Mouse (Mus musculus) intestine, embryonic 14.5 days (tissue): ENCODE data around the gene Med15. TPM values are rescaled to one million over a fixed set of nuclear protein-coding genes. Genes with fewer than 3 reads are reported as not detected.

ENCODE experiments used
- ATAC-seq: fragments of 200-750 bp; cut with Nextera tagmentation; replicated peaks from 2 replicates; pipeline ENCODE4 v1.8.0; 2017; ENCODE audit warnings: low read depth, moderate number of reproducible peaks, moderate TSS enrichment, moderate library complexity; ENCODE audit not compliant: low FRiP score, low TSS enrichment
- DNase-seq: peaks from one replicate; pipeline ENCODE4 v3.0.0-alpha.2; 2018; ENCODE audit warnings: low spot score
- H3K27ac ChIP-seq: fragments of 300-500 bp; sonication (generic); 2 replicates; pipeline ENCODE4 v1.5.1; 2014; ENCODE audit warnings: low read depth, mild to moderate bottlenecking, control low read depth
- H3K27me3 ChIP-seq: fragments of 300-500 bp; sonication (generic); replicated peaks from 2 replicates; pipeline ENCODE4 v1.6.1; 2014; ENCODE audit warnings: low read length, control low read depth; ENCODE audit not compliant: control insufficient read depth, insufficient read depth
- H3K36me3 ChIP-seq: fragments of 300-500 bp; sonication (generic); 2 replicates; pipeline ENCODE4 v1.6.1; 2014; ENCODE audit warnings: low read length, control low read depth; ENCODE audit not compliant: control insufficient read depth, insufficient read depth
- H3K4me1 ChIP-seq: fragments of 300-500 bp; sonication (generic); replicated peaks from 2 replicates; pipeline ENCODE4 v1.6.1; 2014; ENCODE audit warnings: low read length, control low read depth, mixed read lengths; ENCODE audit not compliant: control insufficient read depth, insufficient read depth
- H3K4me2 ChIP-seq: fragments of 300-500 bp; sonication (generic); 2 replicates; pipeline ENCODE4 v1.6.1; 2014; ENCODE audit warnings: low read length
- H3K4me3 ChIP-seq: fragments of 300-500 bp; sonication (generic); 2 replicates; pipeline ENCODE4 v1.5.1; 2014; ENCODE audit warnings: low read depth, low read length, control low read depth, mixed read lengths
- H3K9ac ChIP-seq: fragments of 300-500 bp; sonication (generic); 2 replicates; pipeline ENCODE4 v1.6.1; 2014; ENCODE audit warnings: mild to moderate bottlenecking, low read length
- H3K9me3 ChIP-seq: fragments of 300-500 bp; sonication (generic); 2 replicates; pipeline ENCODE4 v1.6.1; 2016; ENCODE audit warnings: low read length, control low read depth; ENCODE audit not compliant: control insufficient read depth
- WGBS: fragments of 180-500 bp; shearing (Covaris S2); extraction: QIAGEN DNeasy Blood & Tissue Kit; methylation state at CpG from one replicate; pipeline ENCODE4 v1.1.7; 2014; 5-methylcytosine and 5-hydroxymethylcytosine counted together
- polyA plus RNA-seq: library from polyadenylated mRNA; unstranded; fragments of >200 nt; fragmentation: Nextera tagmentation; extraction: Ambion mirVana; gene quantifications from 2 replicates; pipeline ENCODE4 v1.2.1, GENCODE M21; 2014

Gene Med15
- polyA plus RNA-seq, 1 experiment from 2014 or later: 41.5 TPM

GRCm38 (mm10) chr16:17759813-17760321 lies 27.2 kb upstream of the Med15 start:
- H3K36me3 ChIP-seq: peaks cover 4% of the 10 kb centered on the region; the same call in 1 of the 2 replicates
- H3K4me3 ChIP-seq: peak overlapping the region; percentile 63
- WGBS: under 1% methylated on average over 53 of the region's 54 CpGs

GRCm38 (mm10) chr16:17759344-17759773 lies 26.7 kb upstream of the Med15 start, which contains the start of gene Klhl22:
Klhl22 (plus strand) TSS chr16:17759618.
- Histone ChIP-seq H3K9ac (peak within 1 kb of the TSS; percentile 84), H3K9me3 (no peaks in the 10 kb centered on the region), H3K27me3 (no peaks in the 10 kb centered on the region), H3K4me1 (peaks cover 29% of the 10 kb centered on the region), H3K36me3 (peaks cover 4% of the 10 kb centered on the region; the same call in 1 of the 2 replicates), H3K27ac (peak within 1 kb of the TSS; percentile 77), H3K4me2 (peak within 1 kb of the TSS; percentile 82), H3K4me3 (peak within 1 kb of the TSS; percentile 63)
- DNase-seq: peak; percentile 93
- WGBS: under 1% methylated on average over 22 of the region's 28 CpGs
- peak; percentile 93 for ATAC-seq

More at GRCm38 (mm10) chr16:17759813-17760321, 27.2 kb upstream of the Med15 start:
- H3K27me3 ChIP-seq: no peaks in the 10 kb centered on the region
- peak overlapping the region; percentile 77; the same call in 1 of the 2 replicates for H3K27ac ChIP-seq
- H3K9ac ChIP-seq: peak overlapping the region; percentile 84
- ATAC-seq: peak; percentile 49
- H3K9me3 ChIP-seq: no peaks in the 10 kb centered on the region
- H3K4me2 ChIP-seq: peak overlapping the region; percentile 82
- H3K4me1 ChIP-seq: peaks cover 29% of the 10 kb centered on the region
- DNase-seq: peak; percentile 81

GRCm38 (mm10) chr16:17758902-17759301 lies 26.2 kb upstream of the Med15 start:
- Histone ChIP-seq H3K27ac (peak overlapping the region; percentile 77), H3K4me3 (peak overlapping the region; percentile 63), H3K4me2 (peak overlapping the region; percentile 82), H3K36me3 (no peaks in the 10 kb centered on the region), H3K4me1 (peaks cover 29% of the 10 kb centered on the region), H3K27me3 (no peaks in the 10 kb centered on the region), H3K9me3 (no peaks in the 10 kb centered on the region), H3K9ac (peak overlapping the region; percentile 84)
- no peak for DNase-seq
- 37% methylated on average over 9 of the region's 9 CpGs for WGBS
- peak; percentile 21; the same call in 1 of the 2 replicates for ATAC-seq

GRCm38 (mm10) chr16:17757756-17758155 lies 25.1 kb upstream of the Med15 start:
- Histone ChIP-seq H3K27ac (no peak overlapping the region), H3K4me2 (no peak overlapping the region), H3K27me3 (no peaks in the 10 kb centered on the region), H3K4me3 (no peak overlapping the region), H3K4me1 (peaks cover 31% of the 10 kb centered on the region), H3K9me3 (no peaks in the 10 kb centered on the region), H3K36me3 (no peaks in the 10 kb centered on the region), H3K9ac (no peak overlapping the region)
- WGBS: 97% methylated on average over 1 of the region's 1 CpGs
- no peak for ATAC-seq
- DNase-seq: no peak

- H3K27me3 ChIP-seq: no peaks in the 10 kb centered on the region
- no peaks in the 10 kb centered on the region for H3K36me3 ChIP-seq
- H3K4me1 ChIP-seq: peaks cover 5% of the 10 kb centered on the region; the same call in 1 of the 2 replicates
- no peaks in the 10 kb centered on the region for H3K9me3 ChIP-seq
- peak overlapping the region; percentile 67 for H3K27ac ChIP-seq
- H3K4me2 ChIP-seq: no peak overlapping the region
- no peak for ATAC-seq
- WGBS: 39% methylated on average over 1 of the region's 1 CpGs
- DNase-seq: no peak
- no peak overlapping the region for H3K4me3 ChIP-seq
- H3K9ac ChIP-seq: no peak overlapping the region
Measured at GRCm38 (mm10) chr16:17753686-17754085, 21.0 kb upstream of the Med15 start.

- 9% methylated on average over 3 of the region's 3 CpGs for WGBS
- Histone ChIP-seq H3K9me3 (no peaks in the 10 kb centered on the region), H3K4me2 (no peak overlapping the region), H3K4me1 (peaks cover 4% of the 10 kb centered on the region; the same call in 1 of the 2 replicates), H3K27ac (peak overlapping the region; percentile 67), H3K27me3 (no peaks in the 10 kb centered on the region), H3K9ac (no peak overlapping the region), H3K4me3 (no peak overlapping the region), H3K36me3 (no peaks in the 10 kb centered on the region)
- DNase-seq (peak; percentile 80), ATAC-seq (peak; percentile 86)
Measured at GRCm38 (mm10) chr16:17753001-17753400, 20.3 kb upstream of the Med15 start.

- no peaks in the 10 kb centered on the region for H3K9me3 ChIP-seq
- H3K36me3 ChIP-seq: no peaks in the 10 kb centered on the region
- no peak for ATAC-seq
- no peak overlapping the region for H3K4me3 ChIP-seq
- no peaks in the 10 kb centered on the region for H3K4me1 ChIP-seq
- no peaks in the 10 kb centered on the region for H3K27me3 ChIP-seq
- no peak for DNase-seq
- no peak overlapping the region for H3K4me2 ChIP-seq
- WGBS: 76% methylated on average over 2 of the region's 2 CpGs
- H3K27ac ChIP-seq: no peak overlapping the region
- no peak overlapping the region for H3K9ac ChIP-seq
Measured at GRCm38 (mm10) chr16:17745067-17745466, 12.4 kb upstream of the Med15 start.

- DNase-seq (peak; percentile 68), ATAC-seq (no peak)
Measured at GRCm38 (mm10) chr16:17744536-17744935, 11.8 kb upstream of the Med15 start.

GRCm38 (mm10) chr16:17743279-17743678 lies 10.6 kb upstream of the Med15 start:
- Histone ChIP-seq H3K4me3 (no peak overlapping the region), H3K9me3 (no peaks in the 10 kb centered on the region), H3K4me2 (no peak overlapping the region), H3K36me3 (no peaks in the 10 kb centered on the region), H3K9ac (no peak overlapping the region), H3K4me1 (no peaks in the 10 kb centered on the region), H3K27me3 (no peaks in the 10 kb centered on the region), H3K27ac (no peak overlapping the region)
- ATAC-seq (0 out of 2 replicates have a peak, but pooled peaks have one; percentile 43), DNase-seq (no peak)
- WGBS: 40% methylated on average over 4 of the region's 4 CpGs

More at GRCm38 (mm10) chr16:17744536-17744935, 11.8 kb upstream of the Med15 start:
- Histone ChIP-seq H3K27ac (no peak overlapping the region), H3K4me2 (no peak overlapping the region), H3K4me3 (no peak overlapping the region), H3K4me1 (no peaks in the 10 kb centered on the region), H3K9me3 (no peaks in the 10 kb centered on the region), H3K36me3 (no peaks in the 10 kb centered on the region), H3K9ac (no peak overlapping the region), H3K27me3 (no peaks in the 10 kb centered on the region)
- 19% methylated on average over 1 of the region's 1 CpGs for WGBS
